Mouse (Mus musculus) liver, embryonic 14.5 days (tissue): ENCODE measurements around the gene Cux1. TPM values are rescaled to one million over a fixed set of nuclear protein-coding genes. Genes with fewer than 3 reads are reported as not detected.

Source experiments
- ATAC-seq: fragments of 200-750 bp; cut with Nextera tagmentation; 2 replicates; pipeline ENCODE4 v1.8.0; 2017; ENCODE audit warnings: moderate number of reproducible peaks, mild to moderate bottlenecking, moderate library complexity; ENCODE audit not compliant: insufficient read depth
- DNase-seq, 3 experiments: peaks; one replicate each; pipeline ENCODE4 v3.0.0-alpha.2; 2012 to 2013; ENCODE audit warnings: low read depth in 3 of 3, low spot score in 3 of 3
- H3K27ac ChIP-seq: fragments of 300-500 bp; sonication (generic); 2 replicates; pipeline ENCODE4 v1.5.1; 2014; ENCODE audit warnings: moderate library complexity, mild to moderate bottlenecking, control low read depth, inconsistent platforms
- H3K27me3 ChIP-seq: fragments of 300-500 bp; sonication (generic); 2 replicates; pipeline ENCODE4 v1.6.1; 2014; ENCODE audit warnings: mild to moderate bottlenecking, low read length, moderate library complexity; ENCODE audit not compliant: control insufficient read depth, insufficient read depth
- H3K36me3 ChIP-seq: fragments of 300-500 bp; sonication (generic); replicated peaks from 2 replicates; pipeline ENCODE4 v1.6.1; 2014; ENCODE audit warnings: low read depth; ENCODE audit not compliant: control insufficient read depth, insufficient read depth
- H3K4me1 ChIP-seq, 2 experiments: fragments of 200-500 bp in 1 of 2; fragments of 300-500 bp in 1 of 2; sonication (generic) in 1 of 2; replicated peaks; 2 replicates each; pipeline ENCODE4 v1.6.1; 2012 to 2014; ENCODE audit warnings: antibody characterized with exemption in 1 of 2, inconsistent platforms in 1 of 2, low read length in 1 of 2; ENCODE audit not compliant: control insufficient read depth in 2 of 2, insufficient read depth in 2 of 2
- H3K4me2 ChIP-seq: fragments of 300-500 bp; sonication (generic); 2 replicates; pipeline ENCODE4 v1.6.1; 2014; ENCODE audit warnings: low read depth, mild to moderate bottlenecking, control low read depth, moderate library complexity
- H3K4me3 ChIP-seq, 2 experiments: fragments of 200-500 bp in 1 of 2; fragments of 300-500 bp in 1 of 2; sonication (generic) in 1 of 2; 2 replicates each; pipeline ENCODE4 v1.5.1; 2012 to 2014; ENCODE audit warnings: low read depth in 2 of 2, low read length in 2 of 2, mild to moderate bottlenecking in 2 of 2, control low read depth in 1 of 2, inconsistent platforms in 1 of 2, moderate library complexity in 1 of 2; ENCODE audit not compliant: insufficient read depth in 1 of 2
- H3K9ac ChIP-seq: fragments of 300-500 bp; sonication (generic); replicated peaks from 2 replicates; pipeline ENCODE4 v1.6.1; 2014; ENCODE audit warnings: mild to moderate bottlenecking, control low read depth, moderate library complexity
- H3K9me3 ChIP-seq: fragments of 300-500 bp; sonication (generic); 2 replicates; pipeline ENCODE4 v1.6.1; 2016; ENCODE audit warnings: low read length, mixed read lengths; ENCODE audit not compliant: control insufficient read depth
- CTCF ChIP-seq: IDR thresholded peaks from 2 replicates; pipeline ENCODE4 v1.5.1; 2016; ENCODE audit warnings: antibody characterized with exemption, low read depth, control low read depth
- EP300 ChIP-seq: IDR thresholded peaks from 2 replicates; pipeline ENCODE4 v1.6.1; 2016; ENCODE audit warnings: antibody characterized with exemption, low read depth
- WGBS: fragments of 180-500 bp; shearing (Covaris S2); extraction: QIAGEN DNeasy Blood & Tissue Kit; methylation state at CpG from one replicate; pipeline ENCODE4 v1.1.7; 2014; ENCODE audit not compliant: insufficient replicate concordance; 5-methylcytosine and 5-hydroxymethylcytosine counted together
- polyA plus RNA-seq, 2 experiments: library from polyadenylated mRNA; depleted of rRNA in 1 of 2; stranded (reverse) in 1 of 2; unstranded in 1 of 2; fragments of >200 nt; fragmentation: Nextera tagmentation in 1 of 2; extraction: Ambion mirVana in 1 of 2; gene quantifications; 2 replicates each; pipeline versions ENCODE4 v1.2.1 to v1.2.3; 2012 to 2014

Gene Cux1
- polyA plus RNA-seq, 2 experiments: 9.0 to 12.4 TPM

- Histone ChIP-seq H3K9ac (no peak overlapping the region), H3K9me3 (no peaks in the 10 kb centered on the region), H3K4me2 (no peak overlapping the region), H3K4me3 (no peak overlapping the region), H3K36me3 (no peaks in the 10 kb centered on the region), H3K27me3 (no peaks in the 10 kb centered on the region), H3K27ac (no peak overlapping the region), H3K4me1 (no peaks in the 10 kb centered on the region)
- ATAC-seq (no peak), DNase-seq (no peak)
- 89% methylated on average over 19 of the region's 19 CpGs for WGBS
- no peak for TF ChIP-seq CTCF
- no peak for TF ChIP-seq EP300
These were observed 263.8 kb downstream of the Cux1 start for GRCm38 (mm10) chr5:136303409-136303983.

- Histone ChIP-seq H3K4me3 (no peak overlapping the region), H3K9ac (no peak overlapping the region), H3K27me3 (no peaks in the 10 kb centered on the region), H3K4me1 (no peaks in the 10 kb centered on the region), H3K36me3 (no peaks in the 10 kb centered on the region), H3K27ac (no peak overlapping the region), H3K4me2 (no peak overlapping the region), H3K9me3 (no peaks in the 10 kb centered on the region)
- no peak for ATAC-seq
- 80% methylated on average over 6 of the region's 6 CpGs for WGBS
- DNase-seq: no peak
- TF ChIP-seq EP300: no peak
- no peak for TF ChIP-seq CTCF
These were observed 266.4 kb downstream of the Cux1 start for GRCm38 (mm10) chr5:136300880-136301279.

GRCm38 (mm10) chr5:136297691-136298090 lies 269.6 kb downstream of the Cux1 start:
- Histone ChIP-seq H3K4me2 (no peak overlapping the region), H3K9ac (no peak overlapping the region), H3K4me1 (no peaks in the 10 kb centered on the region), H3K36me3 (no peaks in the 10 kb centered on the region), H3K27ac (no peak overlapping the region), H3K4me3 (no peak overlapping the region), H3K9me3 (no peaks in the 10 kb centered on the region), H3K27me3 (no peaks in the 10 kb centered on the region)
- DNase-seq (no peak), ATAC-seq (no peak)
- WGBS: 80% methylated on average over 6 of the region's 6 CpGs
- no peak for TF ChIP-seq CTCF
- no peak for TF ChIP-seq EP300

GRCm38 (mm10) chr5:136296911-136297310 lies 270.4 kb downstream of the Cux1 start:
- Histone ChIP-seq H3K9ac (no peak overlapping the region), H3K4me2 (no peak overlapping the region), H3K4me1 (no peaks in the 10 kb centered on the region), H3K9me3 (no peaks in the 10 kb centered on the region), H3K36me3 (no peaks in the 10 kb centered on the region), H3K27me3 (no peaks in the 10 kb centered on the region), H3K4me3 (no peak overlapping the region), H3K27ac (no peak overlapping the region)
- 84% methylated on average over 4 of the region's 4 CpGs for WGBS
- ATAC-seq (no peak), DNase-seq (no peak)
- no peak for TF ChIP-seq EP300
- TF ChIP-seq CTCF: no peak

- Histone ChIP-seq H3K9me3 (no peaks in the 10 kb centered on the region), H3K27ac (no peak overlapping the region), H3K4me2 (no peak overlapping the region), H3K4me3 (no peak overlapping the region), H3K9ac (no peak overlapping the region), H3K36me3 (no peaks in the 10 kb centered on the region), H3K27me3 (no peaks in the 10 kb centered on the region), H3K4me1 (no peaks in the 10 kb centered on the region)
- no peak for ATAC-seq
- DNase-seq: no peak
- WGBS: 82% methylated on average over 4 of the region's 4 CpGs
- no peak for TF ChIP-seq CTCF
- no peak for TF ChIP-seq EP300
These were observed 274.3 kb downstream of the Cux1 start for GRCm38 (mm10) chr5:136292971-136293418.
